Mouse (Mus musculus): Measurements from ENCODE around the gene Syn3. TPM values are rescaled to one million over a fixed set of nuclear protein-coding genes. Genes with fewer than 3 reads are reported as not detected.

Syn3 gene
- polyA plus RNA-seq, 1 experiment: 0.18 TPM

DNA sequence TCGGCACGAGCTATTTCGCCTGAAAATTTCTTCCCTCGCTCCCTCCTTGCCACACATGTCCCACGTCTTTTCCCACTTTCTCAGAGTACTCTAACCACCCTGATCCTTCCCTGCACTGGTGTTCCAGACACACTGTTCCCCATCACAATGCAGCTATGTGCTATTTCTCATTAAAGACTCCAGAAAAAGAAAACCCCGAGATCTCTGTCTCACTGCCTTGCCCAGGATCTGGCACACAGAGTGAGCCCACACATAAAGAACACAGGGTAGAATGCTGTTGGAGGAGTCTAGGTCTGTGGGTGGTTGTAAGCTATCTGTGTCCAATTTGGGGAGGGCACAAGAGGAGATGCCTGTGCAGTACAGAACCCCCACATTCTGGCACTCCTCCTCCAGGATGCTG lies 18.0 kb downstream of the Syn3 start:
- H3K27me3 ChIP-seq (ENCODE audit: control insufficient read depth, insufficient read depth, low read length): no peaks in the 10 kb centered on the region
- no peaks in the 10 kb centered on the region for H3K36me3 ChIP-seq (ENCODE audit: control insufficient read depth, insufficient read depth, low read length)
- no peaks in the 10 kb centered on the region for H3K4me1 ChIP-seq (ENCODE audit: control insufficient read depth, insufficient read depth, insufficient read length)
- H3K4me3 ChIP-seq (ENCODE audit: extremely low read depth, insufficient read depth, insufficient read length): no peak overlapping the region
- no peak for DNase-seq (ENCODE audit: low read depth in 1 of 2, low spot score in 2 of 2)
- WGBS: 92% methylated on average over 6 of the region's 6 CpGs
- TF ChIP-seq POLR2A (IDR thresholded peaks at IDR 0.05; ENCODE audit: low read depth, low read length) (no peak), CTCF (IDR thresholded peaks at IDR 0.05; ENCODE audit: extremely low read depth, insufficient read depth, insufficient read length, insufficient replicate concordance) (no peak)
- no peak overlapping the region for H3K27ac ChIP-seq (ENCODE audit: insufficient read depth, low read length)

GRCm38 (mm10) chr10:86479718-86480121 lies 19.0 kb downstream of the Syn3 start:
- Histone ChIP-seq H3K27ac (ENCODE audit: insufficient read depth, low read length) (no peak overlapping the region), H3K27me3 (ENCODE audit: control insufficient read depth, insufficient read depth, low read length) (no peaks in the 10 kb centered on the region), H3K36me3 (ENCODE audit: control insufficient read depth, insufficient read depth, low read length) (no peaks in the 10 kb centered on the region), H3K4me1 (ENCODE audit: control insufficient read depth, insufficient read depth, insufficient read length) (no peaks in the 10 kb centered on the region), H3K4me3 (ENCODE audit: extremely low read depth, insufficient read depth, insufficient read length) (no peak overlapping the region)
- WGBS: 74% methylated on average over 4 of the region's 4 CpGs
- TF ChIP-seq POLR2A (IDR thresholded peaks at IDR 0.05; ENCODE audit: low read depth, low read length) (no peak), CTCF (IDR thresholded peaks at IDR 0.05; ENCODE audit: extremely low read depth, insufficient read depth, insufficient read length, insufficient replicate concordance) (no peak)
- no peak for DNase-seq (ENCODE audit: low read depth in 1 of 2, low spot score in 2 of 2)

DNA sequence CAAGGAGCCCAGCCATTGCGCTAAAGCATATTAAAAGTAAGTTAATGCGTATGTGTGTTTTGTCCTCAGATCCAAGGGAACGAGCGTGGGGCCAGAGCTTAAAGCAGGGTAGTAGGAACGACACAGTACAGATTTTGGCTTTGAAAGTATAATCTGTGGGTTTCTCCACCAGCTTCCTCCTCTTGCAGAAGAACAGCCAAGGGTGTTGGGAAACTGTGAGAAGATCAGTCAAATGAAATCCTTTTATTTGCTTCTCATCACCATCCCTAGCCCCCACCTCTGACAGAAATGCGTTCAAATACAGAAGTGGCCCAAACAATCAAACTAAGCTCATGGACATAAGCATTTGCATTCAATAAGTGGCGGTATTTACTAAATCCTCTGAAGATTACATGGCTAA lies 22.0 kb downstream of the Syn3 start:
- no peaks in the 10 kb centered on the region for H3K4me1 ChIP-seq (ENCODE audit: control insufficient read depth, insufficient read depth, insufficient read length)
- WGBS: 80% methylated on average over 7 of the region's 7 CpGs
- no peaks in the 10 kb centered on the region for H3K36me3 ChIP-seq (ENCODE audit: control insufficient read depth, insufficient read depth, low read length)
- DNase-seq (ENCODE audit: low read depth in 1 of 2, low spot score in 2 of 2): no peak
- no peak overlapping the region for H3K27ac ChIP-seq (ENCODE audit: insufficient read depth, low read length)
- H3K27me3 ChIP-seq (ENCODE audit: control insufficient read depth, insufficient read depth, low read length): no peaks in the 10 kb centered on the region
- no peak overlapping the region for H3K4me3 ChIP-seq (ENCODE audit: extremely low read depth, insufficient read depth, insufficient read length)
- no peak for TF ChIP-seq POLR2A (IDR thresholded peaks at IDR 0.05; ENCODE audit: low read depth, low read length)
- TF ChIP-seq CTCF (IDR thresholded peaks at IDR 0.05; ENCODE audit: extremely low read depth, insufficient read depth, insufficient read length, insufficient replicate concordance): no peak

- H3K27me3 ChIP-seq (ENCODE audit: control insufficient read depth, insufficient read depth, low read length): no peaks in the 10 kb centered on the region
- 57% methylated on average over 5 of the region's 5 CpGs for WGBS
- DNase-seq (ENCODE audit: low read depth in 1 of 2, low spot score in 2 of 2): no peak
These were observed 23.4 kb downstream of the Syn3 start for GRCm38 (mm10) chr10:86475270-86475669.

DNA sequence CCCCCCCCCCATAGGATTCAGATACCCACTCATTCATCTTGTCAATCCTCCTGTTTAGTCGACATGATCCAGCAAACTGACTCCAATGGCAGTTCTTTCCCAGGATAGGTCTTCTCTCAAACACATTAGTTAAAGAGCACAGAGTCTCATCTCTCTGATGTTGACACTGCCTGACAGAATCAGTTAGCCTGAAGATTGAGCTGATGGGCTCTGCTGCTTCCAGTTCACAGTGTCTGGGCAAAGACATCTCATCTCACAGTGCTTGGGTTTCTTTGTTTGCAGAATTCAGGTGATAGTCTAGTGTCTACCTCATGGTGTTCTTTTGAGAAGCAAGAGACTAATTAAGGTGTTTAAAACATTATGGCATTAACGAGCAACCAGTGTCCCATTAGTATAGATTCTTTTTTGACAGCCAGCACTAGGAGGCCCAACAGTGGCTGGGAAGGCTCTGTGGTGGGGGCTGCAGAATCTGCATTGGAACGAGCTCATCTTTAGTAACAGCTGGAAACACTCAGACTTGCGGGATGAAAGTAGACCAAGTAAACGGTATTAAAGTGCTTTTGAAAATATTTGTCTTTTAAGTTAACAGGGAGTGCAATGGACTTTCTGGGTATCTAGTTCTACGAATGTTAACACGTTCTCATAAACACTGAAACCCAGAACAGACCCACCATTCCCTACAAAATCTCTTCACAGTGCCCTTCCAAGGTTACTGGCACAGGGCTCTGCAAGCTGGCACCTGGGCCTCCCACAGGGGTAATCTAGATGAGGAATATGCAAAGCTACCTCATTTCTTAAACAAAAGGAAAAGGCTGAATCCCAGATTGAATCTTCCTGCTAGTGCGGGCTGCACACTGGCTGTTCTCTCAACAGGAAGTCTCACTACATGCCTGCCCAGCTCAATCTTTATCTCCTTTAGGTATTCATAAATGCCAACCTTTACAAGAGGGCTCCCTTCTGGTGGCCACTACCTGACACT lies 24.2 kb downstream of the Syn3 start:
- no peak for DNase-seq (ENCODE audit: low read depth in 1 of 2, low spot score in 2 of 2)
- Histone ChIP-seq H3K36me3 (ENCODE audit: control insufficient read depth, insufficient read depth, low read length) (no peaks in the 10 kb centered on the region), H3K4me3 (ENCODE audit: extremely low read depth, insufficient read depth, insufficient read length) (no peak overlapping the region), H3K4me1 (ENCODE audit: control insufficient read depth, insufficient read depth, insufficient read length) (no peaks in the 10 kb centered on the region), H3K27ac (ENCODE audit: insufficient read depth, low read length) (no peak overlapping the region), H3K27me3 (ENCODE audit: control insufficient read depth, insufficient read depth, low read length) (no peaks in the 10 kb centered on the region)
- TF ChIP-seq CTCF (IDR thresholded peaks at IDR 0.05; ENCODE audit: extremely low read depth, insufficient read depth, insufficient read length, insufficient replicate concordance): no peak
- no peak for TF ChIP-seq POLR2A (IDR thresholded peaks at IDR 0.05; ENCODE audit: low read depth, low read length)
- 83% methylated on average over 8 of the region's 8 CpGs for WGBS

More at GRCm38 (mm10) chr10:86475270-86475669, 23.4 kb downstream of the Syn3 start:
- Histone ChIP-seq H3K4me3 (ENCODE audit: extremely low read depth, insufficient read depth, insufficient read length) (no peak overlapping the region), H3K36me3 (ENCODE audit: control insufficient read depth, insufficient read depth, low read length) (no peaks in the 10 kb centered on the region), H3K27ac (ENCODE audit: insufficient read depth, low read length) (no peak overlapping the region), H3K4me1 (ENCODE audit: control insufficient read depth, insufficient read depth, insufficient read length) (no peaks in the 10 kb centered on the region)
- TF ChIP-seq CTCF (IDR thresholded peaks at IDR 0.05; ENCODE audit: extremely low read depth, insufficient read depth, insufficient read length, insufficient replicate concordance): no peak
- no peak for TF ChIP-seq POLR2A (IDR thresholded peaks at IDR 0.05; ENCODE audit: low read depth, low read length)

DNA sequence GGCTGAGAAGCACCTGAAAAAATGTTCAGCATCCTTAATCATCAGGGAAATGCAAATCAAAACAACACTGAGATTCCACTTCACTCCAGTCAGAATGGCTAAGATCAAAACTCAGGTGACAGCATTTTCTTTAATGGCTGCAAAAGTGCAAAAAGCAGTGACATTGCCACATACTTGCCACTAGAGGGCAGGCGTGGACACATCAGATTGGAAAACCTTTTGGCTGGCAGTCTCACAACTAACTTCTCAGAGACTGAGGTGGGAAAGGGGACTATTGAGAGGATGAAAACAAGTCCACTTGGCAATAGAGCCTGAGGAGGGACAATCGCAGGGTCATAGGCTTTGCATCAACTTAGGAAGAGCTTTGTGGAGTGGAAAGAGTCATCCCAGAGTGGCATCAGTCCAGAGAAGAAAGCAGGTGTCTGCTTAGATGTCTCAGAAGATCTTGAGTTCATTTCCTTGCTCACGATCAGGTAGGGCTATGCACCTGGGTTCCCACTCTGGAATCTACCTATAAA lies 25.0 kb downstream of the Syn3 start:
- Histone ChIP-seq H3K27ac (ENCODE audit: insufficient read depth, low read length) (no peak overlapping the region), H3K36me3 (ENCODE audit: control insufficient read depth, insufficient read depth, low read length) (no peaks in the 10 kb centered on the region), H3K27me3 (ENCODE audit: control insufficient read depth, insufficient read depth, low read length) (no peaks in the 10 kb centered on the region), H3K4me1 (ENCODE audit: control insufficient read depth, insufficient read depth, insufficient read length) (no peaks in the 10 kb centered on the region), H3K4me3 (ENCODE audit: extremely low read depth, insufficient read depth, insufficient read length) (no peak overlapping the region)
- 43% methylated on average over 3 of the region's 3 CpGs for WGBS
- DNase-seq (ENCODE audit: low read depth in 1 of 2, low spot score in 2 of 2): no peak
- no peak for TF ChIP-seq POLR2A (IDR thresholded peaks at IDR 0.05; ENCODE audit: low read depth, low read length)
- TF ChIP-seq CTCF (IDR thresholded peaks at IDR 0.05; ENCODE audit: extremely low read depth, insufficient read depth, insufficient read length, insufficient replicate concordance): peak; percentile 51; the same call in 1 of the 2 replicates
